Mouse (Mus musculus) embryonic facial prominence, embryonic 14.5 days (tissue): ENCODE results near the gene Sntg2. TPM values are rescaled to one million over a fixed set of nuclear protein-coding genes. Genes with fewer than 3 reads are reported as not detected.

Experiments
- ATAC-seq: fragments of 200-750 bp; cut with Nextera tagmentation; 2 replicates; pipeline ENCODE4 v1.8.0; 2017; ENCODE audit warnings: low read depth, moderate number of reproducible peaks, moderate TSS enrichment
- DNase-seq: peaks from one replicate; pipeline ENCODE4 v3.0.0-alpha.2; 2015; ENCODE audit warnings: low spot score
- H3K27ac ChIP-seq: fragments of 300-500 bp; sonication (generic); replicated peaks from 2 replicates; pipeline ENCODE4 v1.5.1; 2014; ENCODE audit warnings: low read depth, mild to moderate bottlenecking, low read length, moderate library complexity
- H3K27me3 ChIP-seq: fragments of 300-500 bp; sonication (generic); replicated peaks from 2 replicates; pipeline ENCODE4 v1.6.1; 2014; ENCODE audit warnings: low read length; ENCODE audit not compliant: control insufficient read depth, insufficient read depth
- H3K36me3 ChIP-seq: fragments of 300-500 bp; sonication (generic); 2 replicates; pipeline ENCODE4 v1.6.1; 2014; ENCODE audit warnings: low read length, mixed read lengths; ENCODE audit not compliant: control insufficient read depth, insufficient read depth
- H3K4me1 ChIP-seq: fragments of 300-500 bp; sonication (generic); 2 replicates; pipeline ENCODE4 v1.6.1; 2014; ENCODE audit warnings: antibody characterized with exemption, low read length; ENCODE audit not compliant: control insufficient read depth, insufficient read depth
- H3K4me2 ChIP-seq: fragments of 300-500 bp; sonication (generic); 2 replicates; pipeline ENCODE4 v1.6.1; 2014; ENCODE audit warnings: low read depth, mild to moderate bottlenecking, low read length, moderate library complexity, mixed read lengths
- H3K4me3 ChIP-seq: fragments of 300-500 bp; sonication (generic); 2 replicates; pipeline ENCODE4 v1.5.1; 2014; ENCODE audit warnings: low read depth, mild to moderate bottlenecking, low read length
- H3K9ac ChIP-seq: fragments of 300-500 bp; sonication (generic); 2 replicates; pipeline ENCODE4 v1.6.1; 2014; ENCODE audit warnings: low read depth, mild to moderate bottlenecking, low read length, moderate library complexity, mixed read lengths
- H3K9me3 ChIP-seq: fragments of 300-500 bp; sonication (generic); 2 replicates; pipeline ENCODE4 v1.6.1; 2016; ENCODE audit warnings: low read length; ENCODE audit not compliant: control insufficient read depth
- WGBS: fragments of 180-500 bp; shearing (Covaris S2); extraction: QIAGEN DNeasy Blood & Tissue Kit; methylation state at CpG from one replicate; pipeline ENCODE4 v1.1.7; 2014; 5-methylcytosine and 5-hydroxymethylcytosine counted together
- polyA plus RNA-seq: library from polyadenylated mRNA; unstranded; fragments of >200 nt; fragmentation: Nextera tagmentation; extraction: Ambion mirVana; gene quantifications from 2 replicates; pipeline ENCODE4 v1.2.1, GENCODE M21; 2014

The Sntg2 gene
- polyA plus RNA-seq, 1 experiment from 2014 or later: 3.8 TPM

GRCm38 (mm10) chr12:30132524-30132923 is 240.7 kb downstream of the Sntg2 start, which contains the start of gene Tpo:
Gene Tpo (minus strand): TSS chr12:30132624.
- Histone ChIP-seq H3K36me3 (no peaks in the 10 kb centered on the region), H3K4me2 (no peak within 1 kb of the TSS), H3K4me3 (no peak within 1 kb of the TSS), H3K9me3 (no peaks in the 10 kb centered on the region), H3K27ac (no peak within 1 kb of the TSS), H3K4me1 (no peaks in the 10 kb centered on the region), H3K9ac (no peak within 1 kb of the TSS), H3K27me3 (no peaks in the 10 kb centered on the region)
- ATAC-seq (no peak), DNase-seq (no peak)
- 81% methylated on average over 4 of the region's 4 CpGs for WGBS

GRCm38 (mm10) chr12:30129411-30129716 is 243.8 kb downstream of the Sntg2 start:
- WGBS: 74% methylated on average over 6 of the region's 6 CpGs
- Histone ChIP-seq H3K4me1 (no peaks in the 10 kb centered on the region), H3K4me3 (no peak overlapping the region), H3K36me3 (no peaks in the 10 kb centered on the region), H3K9me3 (no peaks in the 10 kb centered on the region), H3K27ac (no peak overlapping the region), H3K9ac (no peak overlapping the region), H3K27me3 (no peaks in the 10 kb centered on the region), H3K4me2 (no peak overlapping the region)
- DNase-seq (no peak), ATAC-seq (no peak)

- Histone ChIP-seq H3K36me3 (no peaks in the 10 kb centered on the region), H3K4me3 (no peak overlapping the region), H3K9me3 (no peaks in the 10 kb centered on the region), H3K4me1 (no peaks in the 10 kb centered on the region), H3K9ac (no peak overlapping the region), H3K27me3 (no peaks in the 10 kb centered on the region), H3K27ac (no peak overlapping the region), H3K4me2 (no peak overlapping the region)
- 54% methylated on average over 7 of the region's 7 CpGs for WGBS
- DNase-seq: peak; percentile 79
- ATAC-seq: 0 out of 2 replicates have a peak, but pooled peaks have one; percentile 57
These were observed 244.4 kb downstream of the Sntg2 start for GRCm38 (mm10) chr12:30128561-30129410.

Other genes with a start within 250 kb of the Sntg2 start
- gene Tpo, start 240.8 kb downstream of the Sntg2 start, polyA plus RNA-seq: 0.05 and 0.57 TPM in 2 replicates
- gene Tmem18, start 211.1 kb upstream of the Sntg2 start, polyA plus RNA-seq: 25.2 and 26.3 TPM in 2 replicates